Mouse (Mus musculus): ENCODE measurements around the gene Krt39. TPM values are rescaled to one million over a fixed set of nuclear protein-coding genes. Genes with fewer than 3 reads are reported as not detected.

Gene Krt39
- polyA plus RNA-seq, 1 experiment: not detected

GRCm38 (mm10) chr11:99514098-99514497 lies 7.0 kb downstream of the Krt39 start:
- TF ChIP-seq CTCF (IDR thresholded peaks at IDR 0.05; ENCODE audit: control insufficient read depth, insufficient read depth, insufficient read length): no peak
- TF ChIP-seq MYOD1 (IDR thresholded peaks at IDR 0.05; ENCODE audit: control insufficient read depth, insufficient read length, low read depth): no peak
- no peak for TF ChIP-seq MAX (IDR thresholded peaks at IDR 0.05)
- TF ChIP-seq FOSL1 (IDR thresholded peaks at IDR 0.05; ENCODE audit: insufficient read depth, low read length, poor library complexity, severe bottlenecking): no peak
- no peak for TF ChIP-seq CEBPB (IDR thresholded peaks at IDR 0.05; ENCODE audit: low read depth)
- no peak for TF ChIP-seq USF1 (IDR thresholded peaks at IDR 0.05; ENCODE audit: low read depth)
- TF ChIP-seq MYOG (IDR thresholded peaks at IDR 0.05; ENCODE audit: control insufficient read depth, extremely low read depth, insufficient read length): no peak
- Histone ChIP-seq H3K4me3 (ENCODE audit: insufficient read depth, poor library complexity, severe bottlenecking) (no peak overlapping the region), H3K36me3 (ENCODE audit: control insufficient read depth, insufficient read depth) (no peaks in the 10 kb centered on the region), H3K79me2 (ENCODE audit: control insufficient read depth, insufficient read depth) (no peaks in the 10 kb centered on the region), H3ac (ENCODE audit: control insufficient read depth, insufficient read length, low read depth) (no peak overlapping the region), H3K79me3 (ENCODE audit: low read depth) (no peaks in the 10 kb centered on the region), H3K27me3 (ENCODE audit: control insufficient read depth, insufficient read depth, insufficient read length) (no peaks in the 10 kb centered on the region)

- H3K27me3 ChIP-seq (ENCODE audit: control insufficient read depth, insufficient read depth, insufficient read length): no peaks in the 10 kb centered on the region
- TF ChIP-seq MYOG (IDR thresholded peaks at IDR 0.05; ENCODE audit: control insufficient read depth, extremely low read depth, insufficient read length): no peak
- TF ChIP-seq CTCF (IDR thresholded peaks at IDR 0.05; ENCODE audit: control insufficient read depth, insufficient read depth, insufficient read length): no peak
- no peak for TF ChIP-seq MYOD1 (IDR thresholded peaks at IDR 0.05; ENCODE audit: control insufficient read depth, insufficient read length, low read depth)
- no peak for TF ChIP-seq FOSL1 (IDR thresholded peaks at IDR 0.05; ENCODE audit: insufficient read depth, low read length, poor library complexity, severe bottlenecking)
- TF ChIP-seq USF1 (IDR thresholded peaks at IDR 0.05; ENCODE audit: low read depth): no peak
- TF ChIP-seq MAX (IDR thresholded peaks at IDR 0.05): no peak
- no peak for TF ChIP-seq CEBPB (IDR thresholded peaks at IDR 0.05; ENCODE audit: low read depth)
- no peak overlapping the region for H3K4me3 ChIP-seq (ENCODE audit: insufficient read depth, poor library complexity, severe bottlenecking)
- no peaks in the 10 kb centered on the region for H3K36me3 ChIP-seq (ENCODE audit: control insufficient read depth, insufficient read depth)
- H3K79me3 ChIP-seq (ENCODE audit: low read depth): no peaks in the 10 kb centered on the region
- no peaks in the 10 kb centered on the region for H3K79me2 ChIP-seq (ENCODE audit: control insufficient read depth, insufficient read depth)
- H3ac ChIP-seq (ENCODE audit: control insufficient read depth, insufficient read length, low read depth): no peak overlapping the region
Observed at GRCm38 (mm10) chr11:99500095-99500805, 20.9 kb downstream of the Krt39 start.

GRCm38 (mm10) chr11:99496460-99496859 lies 24.7 kb downstream of the Krt39 start:
- no peaks in the 10 kb centered on the region for H3K79me2 ChIP-seq (ENCODE audit: control insufficient read depth, insufficient read depth)
- H3K4me3 ChIP-seq (ENCODE audit: insufficient read depth, poor library complexity, severe bottlenecking): no peak overlapping the region
- H3ac ChIP-seq (ENCODE audit: control insufficient read depth, insufficient read length, low read depth): no peak overlapping the region
- no peaks in the 10 kb centered on the region for H3K79me3 ChIP-seq (ENCODE audit: low read depth)
- no peak for TF ChIP-seq CTCF (IDR thresholded peaks at IDR 0.05; ENCODE audit: control insufficient read depth, insufficient read depth, insufficient read length)
- TF ChIP-seq CEBPB (IDR thresholded peaks at IDR 0.05; ENCODE audit: low read depth): no peak
- TF ChIP-seq MAX (IDR thresholded peaks at IDR 0.05): no peak
- no peak for TF ChIP-seq MYOD1 (IDR thresholded peaks at IDR 0.05; ENCODE audit: control insufficient read depth, insufficient read length, low read depth)
- TF ChIP-seq FOSL1 (IDR thresholded peaks at IDR 0.05; ENCODE audit: insufficient read depth, low read length, poor library complexity, severe bottlenecking): no peak
- no peak for TF ChIP-seq MYOG (IDR thresholded peaks at IDR 0.05; ENCODE audit: control insufficient read depth, extremely low read depth, insufficient read length)
- TF ChIP-seq USF1 (IDR thresholded peaks at IDR 0.05; ENCODE audit: low read depth): no peak
- no peaks in the 10 kb centered on the region for H3K27me3 ChIP-seq (ENCODE audit: control insufficient read depth, insufficient read depth, insufficient read length)
- H3K36me3 ChIP-seq (ENCODE audit: control insufficient read depth, insufficient read depth): no peaks in the 10 kb centered on the region

GRCm38 (mm10) chr11:99494741-99495140 lies 26.4 kb downstream of the Krt39 start:
- Histone ChIP-seq H3K79me3 (ENCODE audit: low read depth) (no peaks in the 10 kb centered on the region), H3K4me3 (ENCODE audit: insufficient read depth, poor library complexity, severe bottlenecking) (no peak overlapping the region), H3K27me3 (ENCODE audit: control insufficient read depth, insufficient read depth, insufficient read length) (no peaks in the 10 kb centered on the region), H3K79me2 (ENCODE audit: control insufficient read depth, insufficient read depth) (no peaks in the 10 kb centered on the region), H3ac (ENCODE audit: control insufficient read depth, insufficient read length, low read depth) (no peak overlapping the region), H3K36me3 (ENCODE audit: control insufficient read depth, insufficient read depth) (no peaks in the 10 kb centered on the region)
- TF ChIP-seq MYOD1 (IDR thresholded peaks at IDR 0.05; ENCODE audit: control insufficient read depth, insufficient read length, low read depth): no peak
- no peak for TF ChIP-seq USF1 (IDR thresholded peaks at IDR 0.05; ENCODE audit: low read depth)
- TF ChIP-seq FOSL1 (IDR thresholded peaks at IDR 0.05; ENCODE audit: insufficient read depth, low read length, poor library complexity, severe bottlenecking): no peak
- no peak for TF ChIP-seq MYOG (IDR thresholded peaks at IDR 0.05; ENCODE audit: control insufficient read depth, extremely low read depth, insufficient read length)
- no peak for TF ChIP-seq CEBPB (IDR thresholded peaks at IDR 0.05; ENCODE audit: low read depth)
- TF ChIP-seq CTCF (IDR thresholded peaks at IDR 0.05; ENCODE audit: control insufficient read depth, insufficient read depth, insufficient read length): no peak
- TF ChIP-seq MAX (IDR thresholded peaks at IDR 0.05): no peak

- no peaks in the 10 kb centered on the region for H3K79me3 ChIP-seq (ENCODE audit: low read depth)
- H3K4me3 ChIP-seq (ENCODE audit: insufficient read depth, poor library complexity, severe bottlenecking): no peak overlapping the region
- H3ac ChIP-seq (ENCODE audit: control insufficient read depth, insufficient read length, low read depth): no peak overlapping the region
- H3K36me3 ChIP-seq (ENCODE audit: control insufficient read depth, insufficient read depth): no peaks in the 10 kb centered on the region
- no peaks in the 10 kb centered on the region for H3K27me3 ChIP-seq (ENCODE audit: control insufficient read depth, insufficient read depth, insufficient read length)
- no peak for TF ChIP-seq FOSL1 (IDR thresholded peaks at IDR 0.05; ENCODE audit: insufficient read depth, low read length, poor library complexity, severe bottlenecking)
- no peak for TF ChIP-seq MYOG (IDR thresholded peaks at IDR 0.05; ENCODE audit: control insufficient read depth, extremely low read depth, insufficient read length)
- TF ChIP-seq MYOD1 (IDR thresholded peaks at IDR 0.05; ENCODE audit: control insufficient read depth, insufficient read length, low read depth): no peak
- no peak for TF ChIP-seq CEBPB (IDR thresholded peaks at IDR 0.05; ENCODE audit: low read depth)
- TF ChIP-seq MAX (IDR thresholded peaks at IDR 0.05): no peak
- TF ChIP-seq CTCF (IDR thresholded peaks at IDR 0.05; ENCODE audit: control insufficient read depth, insufficient read depth, insufficient read length): no peak
- TF ChIP-seq USF1 (IDR thresholded peaks at IDR 0.05; ENCODE audit: low read depth): no peak
- no peaks in the 10 kb centered on the region for H3K79me2 ChIP-seq (ENCODE audit: control insufficient read depth, insufficient read depth)
Observed at GRCm38 (mm10) chr11:99493574-99493850, 27.6 kb downstream of the Krt39 start.

All from C2C12 (cell line).